Mouse (Mus musculus) liver, postnatal 0 days (tissue): ENCODE measurements around the gene Sf3a2.

Experiments
- CTCF ChIP-seq: sonication (generic); IDR thresholded peaks from 2 replicates; pipeline ENCODE4 v1.5.1; 2016; ENCODE audit warnings: antibody characterized with exemption, low read depth
- EP300 ChIP-seq: IDR thresholded peaks from 2 replicates; pipeline ENCODE4 v1.6.1; 2016; ENCODE audit warnings: antibody characterized with exemption, low read depth, mild to moderate bottlenecking

- no peak for TF ChIP-seq CTCF
- TF ChIP-seq EP300: no peak
Measured at GRCm38 (mm10) chr10:80843931-80844547, 46.0 kb downstream of the Sf3a2 start, which contains the start of gene Lingo3.
